Mouse (Mus musculus): ENCODE measurements around the gene Mbd4.

Mbd4 gene

DNA sequence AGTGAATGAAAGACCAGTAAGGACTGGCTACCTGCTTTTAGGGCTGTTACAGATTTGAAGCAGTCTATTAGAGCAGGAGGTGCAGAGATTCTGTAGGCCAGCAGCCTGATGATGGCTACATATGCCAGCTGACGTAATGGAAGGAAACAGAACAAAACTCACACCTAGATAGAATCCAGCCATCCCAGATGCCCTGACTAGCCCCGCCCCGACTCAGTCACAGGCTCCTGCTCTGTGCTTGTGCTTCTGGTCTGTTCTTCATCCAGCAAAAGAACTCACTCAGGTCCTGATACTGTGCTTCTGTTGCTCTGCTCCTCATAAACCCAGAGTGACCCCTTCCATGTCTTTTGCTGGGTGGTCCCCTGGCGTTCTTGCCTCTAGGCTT lies 3.2 kb upstream of the Mbd4 start:
- no peak for DNase-seq

DNA sequence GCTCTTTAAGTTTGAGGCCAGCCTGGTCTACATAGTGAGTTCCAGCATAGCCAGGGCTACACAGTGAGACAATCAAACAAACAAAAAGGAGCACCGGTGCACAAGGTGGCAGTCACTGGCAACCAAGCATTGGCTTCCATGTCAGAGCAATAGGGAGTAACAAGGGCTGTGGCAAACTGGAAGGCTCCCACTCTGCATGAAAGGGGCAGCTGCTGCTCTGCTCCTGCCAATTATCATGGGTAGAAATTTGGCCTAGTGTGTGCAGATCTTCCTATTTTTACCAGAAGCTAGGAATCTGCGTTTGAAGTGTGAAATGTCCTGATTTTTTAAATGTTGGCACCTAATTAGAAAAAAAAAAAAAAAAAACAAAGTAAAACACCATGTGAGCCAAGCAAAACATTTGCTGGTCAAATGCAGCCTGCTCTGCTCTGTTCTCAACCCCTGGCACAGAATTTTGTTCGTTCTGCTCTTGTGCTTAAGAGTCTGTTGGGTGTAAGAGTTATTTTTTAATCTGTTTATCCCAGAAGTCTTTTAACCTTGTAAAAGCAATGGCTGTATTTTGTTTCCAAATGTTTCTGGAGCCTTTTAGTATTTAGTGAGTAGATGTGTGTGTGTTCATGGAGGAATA lies 2.7 kb upstream of the Mbd4 start:
- DNase-seq: no peak

DNA sequence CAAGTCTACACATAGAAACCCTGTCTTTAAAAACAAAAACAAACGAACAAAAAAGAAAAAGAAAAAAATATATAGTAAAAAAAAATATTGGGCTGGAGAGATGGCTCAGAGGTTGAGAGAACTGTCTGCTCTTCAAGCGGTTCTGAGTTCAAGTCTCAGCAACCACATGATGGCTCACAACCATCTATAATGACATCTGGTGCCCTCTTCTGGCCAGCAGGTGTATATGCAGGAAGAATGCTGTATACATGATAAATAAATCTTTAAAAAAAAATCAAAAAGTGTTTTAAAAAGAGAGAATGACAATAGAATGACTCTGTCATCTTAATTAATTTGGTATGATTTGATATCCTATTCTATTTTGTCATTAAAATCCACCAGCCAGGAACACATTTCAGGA lies 1.3 kb upstream of the Mbd4 start:
- DNase-seq: no peak

DNA sequence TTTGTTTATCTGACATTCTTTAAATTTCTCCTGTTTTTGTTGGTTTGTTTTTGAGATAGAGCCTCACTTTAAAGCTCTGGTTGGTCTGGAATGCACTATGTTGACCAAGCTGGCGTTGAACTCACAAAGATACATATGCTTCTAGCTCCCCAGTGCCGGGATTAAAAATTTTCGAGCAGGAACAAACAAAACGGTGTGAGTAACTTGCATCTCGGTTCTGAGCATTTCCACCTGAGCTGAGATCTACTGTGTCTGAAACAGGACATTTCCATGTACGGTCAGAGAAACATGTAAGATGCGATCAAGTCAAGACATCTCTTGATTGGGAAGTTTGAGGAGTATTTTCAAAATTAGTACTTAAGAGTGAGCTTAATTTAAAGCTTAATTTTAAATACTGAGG lies 814 bp upstream of the Mbd4 start:
- no peak for DNase-seq

- DNase-seq: no peak
Measured at GRCm38 (mm10) chr6:115852446-115853090, 603 bp downstream of the Mbd4 start.

GRCm38 (mm10) chr6:115848598-115849304 lies 4.4 kb downstream of the Mbd4 start:
- no peak for DNase-seq

DNA sequence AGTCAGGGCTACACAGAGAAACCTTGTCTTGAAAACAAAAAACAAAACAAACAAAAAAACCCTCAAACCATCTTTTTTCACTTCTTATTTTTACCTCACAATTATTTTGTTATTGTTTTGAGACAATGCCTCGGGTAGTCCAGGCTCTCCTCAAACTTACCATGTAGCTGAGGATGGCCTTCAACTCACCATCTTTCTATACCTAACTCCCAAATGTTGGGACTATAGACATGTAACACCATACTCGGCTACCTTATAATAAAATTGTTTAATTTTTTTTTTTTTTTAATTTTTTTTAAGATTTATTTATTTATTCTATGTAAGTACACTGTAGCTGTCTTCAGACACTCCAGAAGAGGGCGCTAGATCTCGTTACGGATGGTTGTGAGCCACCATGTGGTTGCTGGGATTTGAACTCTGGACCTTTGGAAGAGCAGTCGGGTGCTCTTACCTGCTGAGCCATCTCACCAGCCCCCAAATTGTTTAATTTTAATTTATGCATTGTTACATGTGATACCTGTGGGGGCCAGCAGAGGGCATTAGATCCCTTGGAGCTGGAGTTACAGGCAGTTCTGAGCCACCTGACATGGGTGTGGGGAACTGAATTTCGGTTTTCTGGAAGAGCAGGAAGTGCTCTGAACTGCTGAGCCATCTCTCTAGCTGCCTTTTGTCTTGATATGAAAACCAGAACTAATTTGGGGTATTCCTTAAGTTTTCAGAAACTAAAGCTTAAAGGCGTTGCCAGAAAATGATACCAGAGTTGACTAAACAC lies 6.3 kb downstream of the Mbd4 start:
- peak; percentile 64 to 69 for DNase-seq

- DNase-seq: no peak
Measured at GRCm38 (mm10) chr6:115845006-115845405, 8.2 kb downstream of the Mbd4 start.

DNA sequence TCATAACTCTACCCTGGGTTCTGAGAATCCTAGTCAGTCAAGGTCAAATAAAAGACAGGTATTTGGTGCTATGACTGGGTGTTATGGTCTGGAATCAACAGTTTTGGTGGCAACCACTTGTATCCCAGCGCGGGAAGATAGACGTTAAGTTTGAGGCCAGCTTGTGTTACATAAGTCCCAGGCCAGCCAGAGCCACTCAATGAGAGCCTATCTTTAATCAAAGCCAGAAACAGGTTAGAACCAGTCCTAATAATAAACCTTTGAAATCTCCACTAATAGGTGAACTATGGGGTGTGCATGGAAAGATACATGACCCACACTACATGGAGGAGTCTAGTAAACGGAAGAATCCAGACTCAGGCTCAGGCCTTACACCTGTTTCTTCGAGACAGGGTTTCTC lies 14.4 kb downstream of the Mbd4 start:
- DNase-seq: no peak

DNA sequence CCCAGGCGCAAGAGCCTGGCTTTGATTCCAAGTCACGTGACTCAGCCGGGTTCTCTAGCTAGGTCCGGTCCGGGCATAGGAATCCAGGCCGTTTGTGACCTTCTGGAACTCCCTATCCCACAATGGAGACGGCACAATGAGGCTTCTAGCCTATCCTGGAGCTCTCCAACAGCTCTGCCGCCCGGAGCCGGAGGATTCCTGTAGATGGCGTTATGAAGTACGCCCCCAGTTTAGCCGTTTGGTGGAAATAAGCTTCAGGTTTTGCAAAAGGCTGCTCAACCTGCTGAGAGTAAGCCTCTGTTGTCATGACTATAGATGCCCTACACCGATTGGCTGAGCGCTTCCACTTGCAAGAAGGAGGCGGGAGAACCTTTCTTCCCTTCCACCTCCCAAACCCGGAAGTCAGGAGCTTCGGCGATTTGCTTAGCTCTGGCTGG lies 15.0 kb downstream of the Mbd4 start, which contains the start of gene Efcab12:
Efcab12 (minus strand) TSS at position 252 of the 437 bp plus-strand sequence.
- DNase-seq: peak; percentile 65 to 76

DNA sequence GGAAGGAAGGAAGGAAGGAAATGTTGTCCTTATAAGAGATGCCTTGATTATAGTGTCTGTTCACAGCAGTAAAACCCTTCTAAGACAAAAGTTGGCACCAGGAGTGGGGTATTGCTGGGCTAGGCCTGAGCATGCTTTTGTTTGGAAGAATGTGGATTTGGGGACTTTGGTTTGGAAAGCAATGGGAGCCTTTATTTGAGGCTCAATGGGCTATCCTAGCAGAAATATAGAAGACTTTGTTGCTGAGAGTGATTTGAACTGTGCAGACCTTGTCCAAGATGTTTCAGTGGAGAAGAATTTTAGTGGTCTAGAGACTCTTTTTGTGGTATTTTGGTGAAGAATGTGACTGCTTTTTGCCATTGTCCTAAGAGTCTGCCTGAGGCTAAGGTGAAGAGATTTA lies 19.3 kb downstream of the Mbd4 start:
- DNase-seq: no peak

- no peak for DNase-seq
Measured at GRCm38 (mm10) chr6:115832152-115832850, 20.9 kb downstream of the Mbd4 start.

GRCm38 (mm10) chr6:115830779-115831601 lies 22.2 kb downstream of the Mbd4 start:
- no peak for DNase-seq

GRCm38 (mm10) chr6:115823850-115824464 lies 29.2 kb downstream of the Mbd4 start:
- DNase-seq: peak; percentile 76

DNA sequence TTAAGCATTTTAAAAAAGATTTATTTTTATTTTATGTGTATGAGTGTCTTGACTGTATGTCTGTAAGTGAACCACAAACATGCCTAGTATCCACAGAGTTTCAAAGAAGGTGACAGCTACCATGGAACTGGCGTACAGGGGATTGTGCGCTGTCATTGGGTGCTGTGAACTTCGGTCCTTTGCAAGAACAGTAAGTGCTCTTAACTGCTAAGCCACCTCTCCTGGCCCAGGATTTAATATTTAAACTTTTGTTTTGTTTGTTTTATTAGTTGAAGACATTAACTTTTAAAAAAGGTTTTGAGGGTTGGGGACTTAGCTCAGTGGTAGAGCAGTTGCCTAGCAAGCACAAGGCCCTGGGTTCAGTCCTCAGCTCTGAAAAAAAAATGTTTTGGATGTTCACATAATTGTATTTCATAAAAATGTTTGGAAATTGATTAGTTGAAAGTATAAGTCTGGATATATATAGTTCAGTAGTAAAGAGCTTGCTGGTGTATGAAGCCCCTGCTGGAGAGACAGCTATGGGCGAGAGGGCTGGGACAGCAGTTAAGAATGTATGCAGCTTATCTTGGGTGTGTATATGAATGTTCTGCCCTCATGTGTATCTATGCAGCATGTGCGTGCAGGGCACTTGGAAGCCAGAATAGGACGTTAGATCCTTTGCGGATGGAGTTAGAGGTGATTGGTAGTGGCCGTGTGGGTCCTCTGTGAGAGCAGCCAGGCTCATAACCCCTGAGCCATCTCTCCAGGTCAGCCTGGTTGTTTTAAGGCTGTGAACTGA lies 31.8 kb downstream of the Mbd4 start:
- DNase-seq: no peak

- DNase-seq: no peak
Measured at GRCm38 (mm10) chr6:115818129-115818528, 35.0 kb downstream of the Mbd4 start.

GRCm38 (mm10) chr6:115815041-115815440 lies 38.1 kb downstream of the Mbd4 start:
- DNase-seq: no peak

DNA sequence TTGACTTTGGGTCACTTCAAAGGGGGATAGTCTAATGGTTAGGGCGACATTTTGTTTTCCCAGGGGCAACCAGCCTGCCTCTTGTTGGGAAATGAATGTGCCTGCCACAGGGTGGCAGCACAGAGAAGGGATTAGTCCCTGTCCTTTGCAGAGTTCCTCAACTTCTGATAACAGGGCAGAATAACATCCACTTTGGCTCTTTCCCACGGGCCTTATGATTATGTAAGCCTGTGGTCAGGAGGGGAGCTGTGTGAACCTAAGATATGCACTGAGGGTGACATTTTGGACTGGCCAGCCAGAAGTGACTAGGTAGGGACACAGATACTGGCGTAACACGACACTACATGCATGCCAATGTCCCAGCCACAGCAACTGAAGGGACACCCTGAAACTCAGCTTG lies 39.1 kb downstream of the Mbd4 start:
- DNase-seq: peak; percentile 52 to 53

DNA sequence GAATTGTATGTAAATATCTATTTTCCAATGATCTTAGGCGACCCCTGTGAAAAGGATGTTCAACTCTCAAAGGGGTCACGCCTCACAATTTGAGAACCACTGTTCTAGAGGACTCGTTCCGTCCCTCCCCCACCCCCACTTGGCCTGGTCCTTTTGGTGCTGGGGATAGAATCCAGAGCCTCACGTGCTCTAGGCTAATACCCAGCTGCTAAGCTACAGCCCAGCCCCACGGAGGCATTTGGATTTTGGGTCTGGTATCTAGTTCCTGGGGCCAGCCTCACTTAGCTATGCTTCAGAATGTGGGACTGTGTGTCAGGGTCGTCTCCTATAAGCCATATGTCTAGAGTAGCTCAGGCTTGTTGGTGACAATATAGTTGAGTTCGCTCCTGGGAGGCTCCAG lies 41.6 kb downstream of the Mbd4 start:
- DNase-seq: no peak

DNA sequence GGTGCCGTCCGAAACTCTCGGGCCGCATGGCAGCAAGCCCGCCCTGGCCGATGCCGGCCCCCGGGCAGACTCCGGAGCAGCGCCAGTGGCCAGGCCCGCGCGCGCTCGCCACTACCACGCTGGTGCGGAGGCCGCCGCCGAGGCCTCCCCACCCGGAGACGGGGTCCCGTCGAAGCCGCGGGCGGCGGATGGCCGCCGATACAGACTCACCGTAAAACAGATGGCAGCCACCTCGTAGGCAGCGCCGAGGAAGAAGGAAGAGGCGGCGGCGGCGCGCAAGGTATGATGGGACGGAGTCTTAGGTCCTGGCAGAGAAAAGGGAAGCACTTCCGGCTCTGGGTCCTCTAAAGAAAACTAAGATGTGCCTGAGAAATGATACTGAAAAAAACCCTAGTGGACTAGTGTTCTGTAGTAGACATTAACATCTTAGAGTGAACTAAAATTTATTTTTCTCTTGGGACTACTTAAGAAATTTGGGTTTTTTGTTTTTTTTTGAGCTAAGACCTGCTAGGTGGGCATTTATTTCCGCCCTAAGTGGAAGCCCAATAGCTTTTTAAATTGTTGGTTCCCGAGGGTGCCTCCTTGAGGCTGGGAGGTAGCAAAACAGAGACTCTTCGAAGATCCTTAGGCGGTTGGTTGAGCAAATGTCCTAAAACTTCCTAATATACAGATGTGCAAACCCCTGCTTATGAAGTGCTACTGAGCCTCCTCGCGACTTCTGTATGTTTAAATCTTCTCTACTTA lies 44.5 kb downstream of the Mbd4 start, which contains the start of gene Rpl32:
Rpl32 (minus strand) TSS at position 260 of the 744 bp plus-strand sequence.
- peak; percentile 84 to 85 for DNase-seq

Data from thymus, postnatal 36 days (tissue).